Mouse (Mus musculus) olfactory bulb, adult 2 months (tissue): ENCODE data around the gene Spata2l. TPM values are rescaled to one million over a fixed set of nuclear protein-coding genes. Genes with fewer than 3 reads are reported as not detected.
A peak's percentile ranks its signal among the peaks of the same experiment; 100 is the strongest.
"Not testable (repeated sequence)": the region's sequence is repeated elsewhere in the genome, so short reads cannot be mapped to it uniquely, and the experiment has no call there.

Experiments
- H3K27ac ChIP-seq: fragments of 200-500 bp; 2 replicates; pipeline ENCODE4 v1.5.1; 2012; ENCODE audit warnings: low read depth, low read length; ENCODE audit not compliant: insufficient read depth
- H3K4me1 ChIP-seq: fragments of 200-500 bp; 2 replicates; pipeline ENCODE4 v1.6.1; 2012; ENCODE audit warnings: low read length; ENCODE audit not compliant: control insufficient read depth, insufficient read depth
- H3K4me3 ChIP-seq: fragments of 200-500 bp; 2 replicates; pipeline ENCODE4 v1.5.1; 2012; ENCODE audit warnings: mild to moderate bottlenecking, low read depth, low read length, moderate library complexity; ENCODE audit not compliant: insufficient read depth
- CTCF ChIP-seq: fragments of 200-500 bp; IDR thresholded peaks from 2 replicates; pipeline ENCODE4 v1.5.1; 2012; ENCODE audit warnings: low read depth, mild to moderate bottlenecking, low read length, moderate library complexity; ENCODE audit not compliant: insufficient read depth
- POLR2A ChIP-seq: fragments of 200-500 bp; IDR thresholded peaks from 2 replicates; pipeline ENCODE4 v1.6.1; 2012; ENCODE audit warnings: mild to moderate bottlenecking, low read depth, low read length, moderate library complexity; ENCODE audit not compliant: insufficient read depth
- WGBS: fragments of 180-500 bp; shearing (Covaris S2); methylation state at CpG from one replicate; pipeline ENCODE4 v1.1.7; 2018; 5-methylcytosine and 5-hydroxymethylcytosine counted together
- polyA plus RNA-seq: library from polyadenylated mRNA; stranded (reverse); fragments of >200 nt; gene quantifications from 2 replicates; pipeline ENCODE4 v1.2.4, GENCODE M21; 2012; ENCODE audit warnings: low replicate concordance; ENCODE audit not compliant: missing spikeins, insufficient read depth, insufficient read length

The Spata2l gene
- polyA plus RNA-seq, 1 experiment, result not detected

DNA sequence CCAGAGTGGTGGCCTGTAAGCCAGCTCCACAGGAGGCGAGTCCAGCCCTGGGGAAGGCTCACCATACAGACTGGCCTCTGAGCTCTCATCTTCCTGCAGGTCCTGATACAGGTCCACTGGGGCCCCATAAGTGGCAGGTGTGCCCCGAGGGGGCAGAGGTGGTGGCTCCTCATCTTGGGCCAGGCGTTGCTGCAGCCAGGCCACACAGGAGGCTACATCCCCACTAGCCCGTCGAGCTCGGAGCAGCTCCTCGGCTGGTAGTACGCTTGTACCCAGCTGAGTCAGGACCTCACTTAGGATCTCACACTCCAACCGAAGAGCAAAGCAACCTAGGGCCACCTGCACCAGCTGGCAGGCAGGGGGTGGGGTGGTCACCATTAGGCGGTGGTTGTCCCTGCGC, 2.3 kb downstream of the Spata2l start:
- WGBS, result 67% methylated on average over 11 of the region's 11 CpGs
- H3K4me3 ChIP-seq, result peak overlapping the region; percentile 10
- peaks cover 35% of the 10 kb centered on the region for H3K4me1 ChIP-seq
- H3K27ac ChIP-seq, result no peak overlapping the region
- no peak for TF ChIP-seq POLR2A
- no peak for TF ChIP-seq CTCF

DNA sequence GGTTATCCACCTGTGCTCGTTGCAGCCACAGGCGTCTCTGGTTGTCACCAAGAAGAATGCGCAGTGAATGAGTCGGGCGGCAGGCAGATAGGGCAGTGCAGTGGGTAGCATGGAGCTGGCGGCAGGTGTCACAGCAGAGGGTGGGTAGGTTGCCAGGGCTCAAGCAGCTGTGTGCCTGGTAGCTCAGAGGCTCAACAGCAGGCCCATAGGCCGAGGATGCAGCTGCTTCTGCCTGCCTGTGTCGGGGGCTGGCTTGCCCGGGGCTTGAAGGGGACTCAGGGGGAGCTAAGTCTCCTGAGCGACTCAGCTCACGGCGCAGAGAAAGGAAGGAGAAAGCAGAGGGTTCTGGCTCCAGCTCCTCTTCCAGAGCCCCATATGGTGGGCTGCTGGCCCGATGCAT, 2.7 kb downstream of the Spata2l start:
- Histone ChIP-seq H3K4me1 (peaks cover 35% of the 10 kb centered on the region), H3K27ac (0 out of 2 replicates have a peak overlapping the region, but pooled peaks have one; percentile 7), H3K4me3 (0 out of 2 replicates have a peak overlapping the region, but pooled peaks have one; percentile 10)
- 45% methylated on average over 13 of the region's 13 CpGs for WGBS
- TF ChIP-seq CTCF (no peak), POLR2A (no peak)

- Histone ChIP-seq H3K4me1 (peaks cover 35% of the 10 kb centered on the region), H3K27ac (no peak overlapping the region), H3K4me3 (no peak overlapping the region)
- 34% methylated on average over 7 of the region's 7 CpGs for WGBS
- TF ChIP-seq POLR2A, result no peak
- TF ChIP-seq CTCF, result no peak
These were observed 3.5 kb downstream of the Spata2l start for GRCm38 (mm10) chr8:123232553-123232952.

- Histone ChIP-seq H3K4me3 (no peak overlapping the region), H3K4me1 (peaks cover 35% of the 10 kb centered on the region), H3K27ac (no peak overlapping the region)
- no peak for TF ChIP-seq CTCF
- TF ChIP-seq POLR2A, result no peak
- WGBS, result 41% methylated on average over 5 of the region's 5 CpGs
These were observed 4.3 kb downstream of the Spata2l start for GRCm38 (mm10) chr8:123231742-123232141.

DNA sequence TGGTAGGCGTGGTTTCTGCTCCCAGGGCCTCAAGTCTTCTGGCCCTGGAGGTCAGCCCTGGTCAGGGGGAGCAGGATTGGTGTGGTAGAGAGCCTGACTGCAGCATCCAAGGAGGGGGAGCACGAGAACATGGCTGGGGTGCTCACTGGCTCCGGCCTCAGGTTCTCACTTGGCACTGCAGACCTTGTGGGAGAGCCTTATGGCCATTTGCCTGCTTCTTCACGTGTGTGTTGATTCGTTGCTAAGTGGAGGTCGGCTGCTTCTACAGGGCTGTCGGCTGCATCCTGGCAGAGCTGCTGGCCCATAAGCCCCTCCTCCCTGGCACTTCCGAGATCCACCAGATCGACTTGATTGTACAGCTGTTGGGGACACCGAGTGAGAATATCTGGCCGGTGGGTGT, 5.7 kb downstream of the Spata2l start:
- 69% methylated on average over 11 of the region's 11 CpGs for WGBS
- not testable (repeated sequence) for H3K27ac ChIP-seq, H3K4me3 ChIP-seq
- peaks cover 32% of the 10 kb centered on the region for H3K4me1 ChIP-seq

GRCm38 (mm10) chr8:123228416-123228815, 7.6 kb downstream of the Spata2l start:
- Histone ChIP-seq H3K27ac (no peak overlapping the region), H3K4me1 (peaks cover 19% of the 10 kb centered on the region), H3K4me3 (no peak overlapping the region)
- no peak for TF ChIP-seq CTCF
- no peak for TF ChIP-seq POLR2A
- 58% methylated on average over 1 of the region's 1 CpGs for WGBS

- TF ChIP-seq POLR2A, result peak; percentile 95
- TF ChIP-seq CTCF, result no peak
- Histone ChIP-seq H3K27ac (peak within 1 kb of the TSS; percentile 82), H3K4me1 (peaks cover 3% of the 10 kb centered on the region; the same call in 1 of the 2 replicates), H3K4me3 (peak within 1 kb of the TSS; percentile 65)
- 2% methylated on average over 59 of the region's 59 CpGs for WGBS
These were observed 11.5 kb downstream of the Spata2l start, which contains the start of gene Cdk10 for GRCm38 (mm10) chr8:123224278-123225266. TSS of gene Cdk10 (plus strand) at chr8:123224842.

- H3K4me3 ChIP-seq, result no peak overlapping the region
- 33% methylated on average over 1 of the region's 1 CpGs for WGBS
- H3K27ac ChIP-seq, result no peak overlapping the region
- TF ChIP-seq CTCF (no peak), POLR2A (no peak)
- H3K4me1 ChIP-seq, result peaks cover 3% of the 10 kb centered on the region; the same call in 1 of the 2 replicates
These were observed 15.1 kb downstream of the Spata2l start for GRCm38 (mm10) chr8:123220917-123221316.

- H3K4me3 ChIP-seq, result no peak overlapping the region
- TF ChIP-seq CTCF, result no peak
- TF ChIP-seq POLR2A, result no peak
- peaks cover 9% of the 10 kb centered on the region for H3K4me1 ChIP-seq
- H3K27ac ChIP-seq, result no peak overlapping the region
- 87% methylated on average over 3 of the region's 3 CpGs for WGBS
These were observed 20.6 kb downstream of the Spata2l start for GRCm38 (mm10) chr8:123215430-123215829.
